Mouse (Mus musculus): Measurements from ENCODE around the gene Sfmbt1. TPM values are rescaled to one million over a fixed set of nuclear protein-coding genes. Genes with fewer than 3 reads are reported as not detected.

The Sfmbt1 gene
- 1 to 10 TPM; 5.9 to 8.5 TPM for total RNA-seq (2021)
- long read RNA-seq, experiment 1, partial matches to known transcripts = 1 of 5 reads
- long read RNA-seq, experiment 1, other reads (novel, unspliced or antisense) = 4 of 5 reads
- long read RNA-seq, experiment 2, full-length matches to known transcripts = 3 of 3 reads
- long read RNA-seq, experiment 2, partial matches to known transcripts = 0 of 3 reads
- long read RNA-seq, experiment 2, other reads (novel, unspliced or antisense) = 0 of 3 reads

GRCm38 (mm10) chr14:30714799-30715617 lies at the start of gene Sfmbt1:
Gene Sfmbt1, plus strand, starts transcription at chr14:30714849.
- DNase-seq = no peak
- intact Hi-C loops (cut with DNase I) = loop anchor here (5.0 kb wide), 1 partner anchor 152 kb away; no protein-coding TSS in a partner anchor

DNA sequence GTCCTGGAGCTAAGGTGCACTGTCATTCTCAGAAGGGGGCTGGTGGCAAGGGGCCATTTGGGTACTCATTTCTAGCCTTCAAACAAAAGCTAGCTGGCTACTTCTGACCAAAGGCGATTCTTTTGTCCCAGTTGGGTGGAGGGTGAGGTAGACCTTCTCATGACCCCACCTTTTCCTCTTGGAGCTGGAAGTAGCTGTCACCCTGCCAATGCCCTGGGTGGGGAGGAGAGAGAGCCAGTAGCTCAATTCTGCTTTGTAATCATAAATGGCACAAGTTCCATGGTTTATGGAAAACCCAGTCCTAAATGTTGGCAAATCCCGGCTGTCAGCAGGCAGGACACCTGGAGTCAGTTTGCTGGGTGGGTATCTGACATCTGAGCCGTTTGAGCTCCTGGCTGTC lies 48.6 kb upstream of the Sfmbt1 start:
- peak in 1 of 2 experiments; percentile 28 for DNase-seq
- intact Hi-C loops (cut with DNase I) = no loop called here

DNA sequence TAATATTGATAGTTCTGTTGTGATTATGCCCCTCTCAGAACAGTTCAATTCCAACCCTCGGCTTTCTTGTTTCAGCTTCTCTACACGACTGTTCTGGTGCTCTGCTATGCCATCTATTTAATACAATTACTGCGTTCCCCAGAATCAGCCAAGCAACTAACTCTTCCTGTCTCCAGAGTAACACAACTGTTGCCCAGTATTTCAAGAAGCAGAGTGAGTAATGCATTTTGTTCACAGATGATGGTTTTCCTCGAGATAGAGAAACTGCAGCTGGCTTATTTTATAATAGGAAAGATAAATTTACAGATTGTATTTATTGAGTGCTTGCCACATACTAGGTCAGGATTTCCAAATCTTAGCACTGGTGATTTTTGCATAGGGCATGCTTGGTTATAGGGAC lies 48.0 kb upstream of the Sfmbt1 start:
- no peak for DNase-seq
- intact Hi-C loops (cut with DNase I) = no loop called here

DNA sequence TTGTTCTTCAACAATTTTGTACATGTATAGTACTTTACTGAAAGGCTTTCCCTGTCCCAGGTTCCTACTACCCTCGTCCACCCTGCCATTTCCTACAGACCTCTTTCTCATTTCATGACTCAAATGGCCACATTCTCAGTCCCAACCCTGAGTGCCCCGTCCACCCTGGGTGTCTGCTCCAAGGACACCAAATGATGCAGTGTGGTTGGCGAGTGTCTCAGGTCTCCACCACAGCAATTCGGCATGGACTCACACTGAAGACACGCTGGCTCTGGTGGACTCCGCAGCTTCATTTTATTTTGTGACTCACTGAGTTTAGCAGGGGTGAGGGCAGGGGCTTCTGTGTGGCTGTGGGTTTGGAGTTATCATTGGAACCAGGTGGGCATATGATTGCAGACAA lies 44.5 kb upstream of the Sfmbt1 start:
- intact Hi-C loops (cut with DNase I) = loop anchor here (5.0 kb wide), 1 partner anchor 533 kb away; no protein-coding TSS in a partner anchor
- DNase-seq = no peak

GRCm38 (mm10) chr14:30671095-30671985 lies 43.3 kb upstream of the Sfmbt1 start:
- DNase-seq = no peak
- intact Hi-C loops (cut with DNase I) = loop anchor here (5.0 kb wide), 1 partner anchor 534 kb away; no protein-coding TSS in a partner anchor

DNA sequence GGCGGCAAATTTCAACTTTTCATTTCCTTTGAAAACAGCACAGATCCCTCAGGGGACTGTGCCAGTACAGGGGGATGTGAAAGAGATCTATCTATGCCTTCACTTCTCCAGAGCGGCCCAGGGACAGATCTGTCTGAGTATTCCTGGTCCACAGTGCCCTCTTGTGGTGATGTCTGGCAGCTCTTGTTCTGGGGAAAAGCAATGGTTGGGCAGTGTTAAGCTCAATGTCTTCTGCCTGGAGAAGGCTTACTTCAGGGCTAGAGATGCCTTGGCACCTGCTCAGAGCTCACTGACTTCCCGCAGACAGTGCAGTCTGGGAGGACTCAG lies 42.7 kb upstream of the Sfmbt1 start:
- intact Hi-C loops (cut with DNase I) = loop anchor here (1.0 to 5.0 kb wide), 2 partner anchors 81 to 535 kb away; no protein-coding TSS in a partner anchor
- peak; percentile 79 to 84 for DNase-seq

DNA sequence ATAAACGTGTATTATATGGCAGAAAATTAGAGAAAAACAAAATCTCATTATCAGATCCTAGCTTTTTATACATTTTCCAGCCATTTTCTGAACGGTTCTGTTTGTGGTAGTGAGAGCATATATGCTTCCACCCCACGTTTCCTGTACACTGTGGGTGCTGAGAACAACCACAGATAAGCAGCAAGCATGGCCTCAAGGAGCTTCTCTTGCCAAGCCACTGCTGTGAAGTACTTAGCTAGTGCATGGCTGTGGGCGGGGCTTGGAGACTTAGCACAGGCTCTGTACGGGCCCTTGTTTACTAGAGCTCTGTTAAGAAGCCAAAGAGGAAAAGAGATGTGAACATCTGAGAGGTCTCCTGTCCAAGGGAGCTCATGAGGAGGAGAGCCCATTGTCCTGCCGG lies 39.7 kb upstream of the Sfmbt1 start:
- intact Hi-C loops (cut with DNase I) = loop anchor here (5.0 kb wide), 1 partner anchor 538 kb away; no protein-coding TSS in a partner anchor
- no peak for DNase-seq

DNA sequence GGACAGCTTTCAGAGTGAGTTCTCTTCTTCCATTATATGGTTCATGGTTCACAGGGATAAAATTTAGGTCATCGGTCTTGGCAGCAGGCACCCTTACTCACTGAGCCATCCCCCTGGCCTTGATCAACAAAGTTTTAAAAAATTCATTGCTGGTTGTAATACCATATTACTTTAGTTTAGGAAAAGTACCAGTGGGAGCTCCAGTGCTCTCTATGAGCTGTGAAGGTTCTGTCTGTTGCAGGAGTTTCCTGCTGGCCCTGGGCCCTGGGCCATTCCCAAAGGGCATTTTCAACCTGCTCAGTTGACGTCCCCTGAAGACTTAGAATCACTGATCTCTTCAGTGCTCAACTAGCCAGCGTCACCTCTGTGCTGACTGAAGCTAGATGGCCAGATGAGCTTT lies 32.5 kb upstream of the Sfmbt1 start:
- no peak for DNase-seq
- intact Hi-C loops (cut with DNase I) = no loop called here

DNA sequence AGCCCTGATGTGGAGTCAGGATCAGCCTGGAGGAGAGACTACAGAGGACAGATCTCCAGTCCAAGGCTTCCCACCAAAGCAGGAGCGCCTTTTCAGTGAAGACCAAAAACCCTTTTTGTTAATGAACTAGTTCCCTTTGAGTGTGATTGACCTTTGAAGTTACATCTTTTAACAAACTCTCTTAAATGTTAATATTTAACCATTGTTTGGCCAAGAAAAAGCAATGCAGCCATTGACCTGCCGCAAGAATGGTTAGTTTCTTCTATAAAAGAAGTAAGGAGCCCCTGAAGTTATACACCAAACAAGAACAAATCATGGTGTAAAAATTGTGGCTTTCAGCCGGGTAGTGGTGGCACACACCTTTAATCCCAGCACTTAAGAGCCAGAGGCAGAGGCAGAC lies 24.0 kb upstream of the Sfmbt1 start:
- intact Hi-C loops (cut with DNase I) = no loop called here

GRCm38 (mm10) chr14:30692439-30692838 lies 22.2 kb upstream of the Sfmbt1 start:
- intact Hi-C loops (cut with DNase I) = no loop called here
- DNase-seq = no peak

More for the DNA sequence above, 24.0 kb upstream of the Sfmbt1 start:
- no peak for DNase-seq

DNA sequence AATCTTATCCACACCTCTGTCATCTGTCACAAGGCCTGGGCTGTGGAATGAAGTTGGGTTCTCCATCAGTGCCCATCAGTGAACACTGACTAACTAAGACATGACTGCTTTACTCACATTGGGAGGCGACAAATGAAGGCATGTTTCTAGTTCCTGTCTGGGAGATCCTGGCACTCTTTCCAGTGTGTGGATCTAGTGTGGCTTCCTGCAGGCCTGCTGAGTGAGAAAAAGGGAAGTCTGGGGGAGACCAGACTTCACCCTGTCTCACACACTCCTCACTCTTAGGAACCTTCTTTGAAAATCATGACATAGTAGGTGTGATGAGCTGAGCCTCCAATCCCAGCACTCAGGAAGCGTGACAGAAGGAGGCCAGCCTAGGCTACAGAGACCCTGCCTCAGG lies 19.9 kb upstream of the Sfmbt1 start:
- DNase-seq = no peak
- intact Hi-C loops (cut with DNase I) = loop anchor here (2.0 to 5.0 kb wide), 2 partner anchors 172 to 188 kb away; no protein-coding TSS in a partner anchor

DNA sequence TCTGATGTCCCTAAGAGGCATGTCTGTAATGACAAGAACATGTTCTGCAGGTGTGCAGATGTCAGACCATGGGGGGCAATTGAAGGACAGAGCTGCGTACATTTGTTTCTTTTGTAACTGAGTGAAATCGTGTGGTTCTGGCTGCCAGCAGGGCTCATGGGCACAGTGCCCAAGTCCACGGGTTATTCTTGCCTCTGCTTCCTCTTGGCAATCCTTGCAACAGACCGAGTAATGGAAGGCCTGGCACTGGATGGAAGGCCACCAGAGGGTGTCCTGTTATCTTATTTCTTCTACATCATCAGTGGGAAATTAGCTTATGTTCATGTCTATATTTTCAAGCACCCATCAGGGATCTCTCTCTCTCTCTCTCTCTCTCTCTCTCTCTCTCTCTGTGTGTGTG lies 19.0 kb upstream of the Sfmbt1 start:
- intact Hi-C loops (cut with DNase I) = loop anchor here (2.0 to 5.0 kb wide), 2 partner anchors 171 to 187 kb away; no protein-coding TSS in a partner anchor
- peak; percentile 48 to 56 for DNase-seq

DNA sequence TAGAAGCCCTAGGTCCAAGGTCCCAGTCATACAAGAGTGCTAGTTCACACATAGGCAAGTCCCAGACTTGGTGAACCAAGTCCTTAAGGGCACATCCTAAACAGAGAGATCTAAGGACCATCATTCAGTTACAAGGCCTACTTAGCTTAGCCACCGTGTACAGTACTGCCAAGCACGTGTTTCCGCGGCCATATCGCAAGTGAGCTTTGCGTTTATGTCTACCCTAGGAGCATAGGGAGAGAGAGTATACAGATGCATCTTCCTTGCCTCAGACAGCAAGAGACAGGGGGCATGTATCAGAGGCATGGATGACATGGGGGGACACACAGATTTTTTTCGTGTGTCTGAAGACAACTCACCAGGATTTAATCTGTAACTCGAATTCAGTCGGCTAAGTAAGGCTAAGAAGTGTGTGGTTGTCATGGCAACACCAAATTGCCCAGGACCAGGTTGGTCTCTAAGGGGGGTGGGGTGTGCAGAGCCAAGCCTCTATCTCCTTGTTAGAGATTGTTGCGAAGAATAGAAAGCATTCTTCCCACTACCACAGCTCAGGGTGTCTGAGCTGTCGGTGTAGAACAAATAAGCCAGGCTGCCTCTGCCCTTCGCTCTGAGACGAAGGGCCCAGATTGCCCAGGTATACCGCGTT lies 17.1 kb upstream of the Sfmbt1 start:
- DNase-seq = no peak
- intact Hi-C loops (cut with DNase I) = loop anchor here (5.0 kb wide), 1 partner anchor 185 kb away; no protein-coding TSS in a partner anchor

GRCm38 (mm10) chr14:30699656-30700055 lies 15.0 kb upstream of the Sfmbt1 start:
- intact Hi-C loops (cut with DNase I) = loop anchor here (5.0 kb wide), 1 partner anchor 183 kb away; no protein-coding TSS in a partner anchor
- peak in 1 of 2 experiments; percentile 33 for DNase-seq

- no peak for DNase-seq
- intact Hi-C loops (cut with DNase I) = no loop called here
These were observed 12.1 kb upstream of the Sfmbt1 start for GRCm38 (mm10) chr14:30702512-30702911.

GRCm38 (mm10) chr14:30703079-30703478 lies 11.6 kb upstream of the Sfmbt1 start:
- no peak for DNase-seq
- intact Hi-C loops (cut with DNase I) = no loop called here

DNA sequence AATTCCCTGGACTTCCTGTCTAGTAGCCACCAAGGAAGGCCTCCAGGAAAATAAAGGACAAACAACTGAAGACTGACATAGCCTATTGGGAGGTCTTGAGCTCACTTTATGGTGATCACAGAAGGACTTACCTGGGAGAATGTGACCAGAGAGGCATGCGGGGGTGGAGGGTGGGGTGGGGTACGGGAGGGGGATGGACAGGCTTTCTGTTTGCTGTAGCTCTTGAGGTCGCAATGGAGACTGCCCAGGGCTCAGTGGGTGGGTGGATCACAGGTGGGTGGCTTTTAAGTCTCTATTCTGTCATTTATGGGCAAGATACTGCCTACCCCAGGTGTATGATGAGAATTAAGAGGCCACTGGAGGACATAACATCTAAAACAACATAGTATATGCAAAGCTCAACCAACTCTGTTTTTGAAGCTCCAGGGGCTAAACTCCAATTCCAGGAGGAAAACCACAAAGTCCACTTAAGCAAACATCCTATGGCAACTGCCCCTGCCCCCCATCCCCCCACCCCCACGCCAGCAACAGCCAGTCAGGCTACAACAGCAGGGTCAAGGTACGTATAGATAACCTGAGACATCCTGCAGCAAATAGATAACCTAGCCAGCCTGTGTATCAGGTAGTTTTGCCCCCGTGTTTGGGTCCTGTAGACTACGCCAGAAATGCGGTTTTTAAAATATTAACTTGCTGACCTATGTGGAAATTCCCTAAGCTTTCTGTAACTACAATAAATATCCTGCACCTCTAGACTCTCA lies 10.4 kb upstream of the Sfmbt1 start:
- DNase-seq = no peak
- intact Hi-C loops (cut with DNase I) = no loop called here

GRCm38 (mm10) chr14:30711892-30712291 lies 2.8 kb upstream of the Sfmbt1 start:
- no peak for DNase-seq
- intact Hi-C loops (cut with DNase I) = no loop called here

DNA sequence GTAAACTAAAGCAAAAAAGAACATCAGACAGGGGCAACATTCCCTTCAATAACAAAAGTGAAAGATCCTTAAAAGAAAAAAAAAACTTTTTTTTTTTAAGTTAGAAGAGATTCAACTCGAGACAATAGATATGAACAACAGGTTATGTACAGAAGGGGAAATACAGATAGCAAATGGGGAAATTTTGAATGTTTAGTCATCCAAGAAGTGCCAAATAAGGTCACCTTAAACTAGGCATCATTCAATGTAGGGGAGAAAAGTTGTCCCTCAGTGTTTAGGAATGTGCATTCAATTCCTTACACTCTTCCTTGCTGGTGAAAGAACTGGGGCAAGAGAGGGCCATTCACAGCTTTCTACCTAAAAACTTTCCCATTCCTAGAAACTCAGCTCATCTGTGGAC lies 880 bp upstream of the Sfmbt1 start:
- intact Hi-C loops (cut with DNase I) = no loop called here

More for the DNA sequence above, 880 bp upstream of the Sfmbt1 start:
- no peak for DNase-seq

Data from gastrocnemius, postnatal 36 days (tissue).